Mouse (Mus musculus) frontal cortex, postnatal 36 days (tissue): ENCODE data around the gene Prdm1.

Source experiments
- DNase-seq, 2 experiments: peaks; one replicate each; pipeline ENCODE4 v3.0.0; 2022; ENCODE audit warnings: low spot score in 2 of 2

Gene Prdm1

DNA sequence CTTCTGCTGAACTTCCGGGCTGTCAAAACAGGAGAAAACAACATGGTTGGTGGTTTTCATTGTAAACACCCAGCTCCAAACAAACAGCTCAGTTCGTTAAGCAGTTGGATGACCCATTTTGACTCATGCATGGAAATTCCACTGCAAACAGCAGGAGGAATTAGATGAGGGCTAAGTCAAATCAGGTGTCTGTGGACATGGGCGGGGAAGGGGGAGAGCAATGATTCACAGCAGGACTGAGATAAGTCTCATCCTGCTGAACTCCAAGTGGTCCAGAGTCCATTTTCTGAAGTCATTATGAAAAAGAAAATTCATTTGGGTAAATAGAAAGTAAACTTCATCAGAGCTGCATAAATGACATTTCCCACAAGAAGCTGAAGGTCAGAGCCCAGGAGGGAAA is 108.1 kb downstream of the Prdm1 start:
- DNase-seq = no peak

GRCm38 (mm10) chr10:44418901-44419300 is 109.4 kb downstream of the Prdm1 start:
- no peak for DNase-seq

- DNase-seq = no peak
These were observed 112.7 kb downstream of the Prdm1 start for GRCm38 (mm10) chr10:44415576-44415975.

- no peak for DNase-seq
These were observed 118.3 kb downstream of the Prdm1 start for GRCm38 (mm10) chr10:44409958-44410357.

DNA sequence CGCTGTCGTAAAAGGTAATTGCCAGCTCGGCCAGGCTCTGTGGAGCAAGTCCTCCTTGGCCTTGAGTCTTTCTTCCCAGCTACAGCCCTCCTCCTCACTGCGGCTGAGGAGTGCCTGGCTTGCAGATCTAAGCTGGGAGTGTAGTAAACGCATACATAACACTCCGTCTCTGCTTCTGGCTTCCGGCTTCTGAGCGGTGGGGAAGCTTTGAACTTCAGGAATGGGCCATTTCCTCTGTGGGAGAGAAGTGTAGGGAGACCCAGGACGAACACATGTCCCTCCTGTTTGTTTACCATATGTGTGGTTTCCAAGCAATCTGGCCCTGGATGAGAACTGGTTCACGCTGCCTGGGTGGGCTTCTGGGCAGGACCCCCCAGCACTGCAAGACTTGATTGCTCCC is 119.2 kb downstream of the Prdm1 start:
- no peak for DNase-seq

GRCm38 (mm10) chr10:44403415-44403814 is 124.9 kb downstream of the Prdm1 start:
- DNase-seq = no peak

DNA sequence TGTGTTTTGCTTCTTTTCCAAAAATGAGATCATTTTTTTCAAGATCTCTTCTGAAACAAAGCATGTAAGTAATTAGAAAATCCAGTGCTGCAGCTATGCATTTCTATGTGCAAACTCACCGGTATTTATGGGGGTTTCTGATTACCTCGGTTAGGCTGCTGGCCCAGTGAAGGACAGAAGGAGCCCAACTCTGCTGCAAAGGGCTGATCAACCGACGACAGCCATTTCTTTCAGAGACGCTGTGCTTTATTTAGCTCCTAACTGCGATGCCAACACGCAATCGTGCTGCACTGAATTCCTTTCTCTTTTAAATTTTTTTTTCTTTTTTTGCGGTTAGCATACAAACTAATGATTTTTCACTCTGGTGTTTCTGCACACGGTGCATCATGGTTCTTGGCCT is 126.7 kb downstream of the Prdm1 start:
- DNase-seq = peak in 1 of 2 experiments; percentile 10

DNA sequence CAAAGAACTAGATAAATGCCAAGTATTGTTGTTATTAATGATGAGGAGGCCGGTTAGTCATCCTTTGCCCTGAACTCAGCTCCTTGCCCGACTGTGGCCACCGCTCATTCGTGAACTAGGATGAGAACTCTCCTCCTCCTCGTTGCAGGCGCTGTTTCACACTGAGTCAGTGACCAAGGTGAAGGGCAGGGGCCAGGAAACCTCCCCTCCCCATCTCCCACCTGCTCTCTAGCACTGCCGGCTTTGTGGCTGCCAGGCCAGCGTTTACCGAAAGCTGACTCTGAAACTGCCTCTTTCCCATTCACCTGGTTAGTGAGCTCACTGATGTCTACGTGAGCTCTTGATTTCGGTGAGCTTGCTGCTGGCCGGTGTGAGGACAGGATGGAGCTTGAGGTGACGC is 127.7 kb downstream of the Prdm1 start:
- DNase-seq = no peak

DNA sequence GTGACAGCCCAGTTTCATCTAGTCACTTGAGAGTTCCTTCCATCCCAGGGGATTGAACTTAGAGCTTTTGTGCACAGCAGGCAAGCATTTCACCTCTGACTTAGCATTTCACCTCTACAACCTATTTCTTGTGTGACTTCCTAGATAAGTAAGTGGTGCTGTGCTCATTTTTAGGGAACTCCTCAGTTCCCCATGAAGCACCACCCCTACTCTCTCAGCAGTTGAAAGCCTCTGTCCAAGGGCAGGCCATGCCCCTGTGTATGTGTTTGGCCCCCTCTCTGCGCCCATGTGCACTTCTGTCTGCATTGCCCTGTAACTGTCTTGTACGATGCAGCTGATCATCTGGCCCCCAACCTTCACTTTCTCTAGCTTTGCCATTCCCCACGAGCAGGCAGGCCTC is 128.2 kb downstream of the Prdm1 start:
- DNase-seq = no peak

GRCm38 (mm10) chr10:44392855-44393254 is 135.4 kb downstream of the Prdm1 start:
- DNase-seq = no peak

DNA sequence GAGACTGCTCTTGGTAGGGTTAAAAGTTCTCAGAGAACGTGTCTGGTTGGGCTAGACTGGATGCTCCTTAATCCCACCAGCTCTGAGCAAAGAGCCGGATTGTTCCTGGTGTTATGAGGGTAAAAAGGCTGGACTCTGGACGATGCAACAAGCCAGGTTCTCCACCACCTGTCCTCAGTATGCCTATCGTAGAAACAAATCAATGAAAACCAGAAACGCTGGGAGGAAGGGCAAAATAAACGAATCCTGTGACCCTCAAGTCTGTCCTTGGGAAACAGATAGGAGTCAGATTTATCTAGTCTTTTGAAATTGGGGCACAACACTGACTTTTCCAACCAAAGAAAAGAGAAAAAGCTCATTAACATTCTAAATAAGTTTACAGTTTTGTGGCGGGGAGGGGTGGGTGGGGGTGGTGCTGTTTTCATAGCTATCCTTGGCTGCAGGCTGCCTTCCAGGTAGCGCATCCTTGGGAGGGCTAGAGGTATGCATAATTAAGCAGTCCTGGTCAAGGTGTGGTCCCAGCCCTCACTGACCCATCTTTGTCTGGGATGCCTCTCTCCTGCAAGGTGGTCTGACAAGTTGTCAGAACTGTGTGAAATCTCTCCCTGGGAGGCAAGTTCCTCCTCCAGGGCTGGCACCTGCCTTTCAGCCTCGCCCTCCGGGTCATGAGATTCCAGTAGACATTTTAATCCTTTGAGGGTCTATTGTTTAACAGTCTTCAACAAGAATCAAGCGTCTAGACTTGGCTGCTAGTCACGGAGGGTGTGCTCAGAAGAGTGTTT is 136.6 kb downstream of the Prdm1 start:
- no peak for DNase-seq

GRCm38 (mm10) chr10:44390286-44390685 is 138.0 kb downstream of the Prdm1 start:
- no peak for DNase-seq

GRCm38 (mm10) chr10:44388706-44389233 is 139.5 kb downstream of the Prdm1 start:
- DNase-seq = no peak
